Mouse (Mus musculus) liver, postnatal 0 days (tissue): ENCODE data around the gene Pkd1.

Source experiments
- CTCF ChIP-seq: sonication (generic); IDR thresholded peaks from 2 replicates; pipeline ENCODE4 v1.5.1; 2016; ENCODE audit warnings: antibody characterized with exemption, low read depth
- EP300 ChIP-seq: IDR thresholded peaks from 2 replicates; pipeline ENCODE4 v1.6.1; 2016; ENCODE audit warnings: antibody characterized with exemption, low read depth, mild to moderate bottlenecking

DNA sequence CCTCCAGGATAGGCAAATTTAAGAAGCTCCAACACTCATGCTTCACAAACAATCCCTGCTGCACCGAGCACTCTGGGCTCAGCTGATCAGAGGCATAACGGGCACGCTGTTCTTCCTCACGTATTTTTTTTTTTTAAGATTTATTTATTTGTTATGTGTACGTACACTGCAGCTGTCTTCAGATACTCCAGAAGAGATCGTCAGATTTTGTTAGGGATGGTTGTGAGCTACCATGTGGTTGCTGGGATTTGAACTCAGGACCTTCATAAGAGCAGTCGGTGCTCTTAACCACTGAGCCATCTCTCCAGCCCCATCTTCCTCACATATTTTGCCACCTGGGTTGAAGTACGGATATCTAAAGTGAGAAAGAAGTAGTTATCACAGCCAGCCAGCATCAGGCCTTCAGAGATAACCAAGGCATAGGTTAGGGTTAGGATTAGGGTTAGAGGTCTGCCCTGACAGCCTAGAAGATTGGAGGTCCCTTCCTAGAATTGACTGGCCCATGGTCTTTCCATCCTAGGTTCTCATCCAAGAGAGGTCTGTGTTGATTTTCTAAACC, 15.4 kb upstream of the Pkd1 start, which contains the start of gene Rab26:
- TF ChIP-seq CTCF (no peak), EP300 (no peak)
